Mouse (Mus musculus) embryonic fibroblast, embryonic 13.5 days (primary cell): ENCODE data around the gene Mgea5.

Source experiments
- CTCF ChIP-seq: IDR thresholded peaks from 2 replicates; pipeline ENCODE4 v1.5.1; 2011; ENCODE audit warnings: mild to moderate bottlenecking, control low read depth, low read length, moderate library complexity, borderline replicate concordance; ENCODE audit not compliant: insufficient read depth
- POLR2A ChIP-seq: IDR thresholded peaks from 2 replicates; pipeline ENCODE4 v1.6.1; 2011; ENCODE audit warnings: low read depth, mild to moderate bottlenecking, control low read depth, low read length, moderate library complexity

GRCm38 (mm10) chr19:45742218-45742983, 41.2 kb downstream of the Mgea5 start, which contains the start of gene Fgf8:
- TF ChIP-seq POLR2A (no peak), CTCF (no peak)
